Mouse (Mus musculus) liver, adult 10 weeks (tissue): ENCODE data around the gene Nkx1-2. TPM values are rescaled to one million over a fixed set of nuclear protein-coding genes. Genes with fewer than 3 reads are reported as not detected.

Source experiments
- polyA plus RNA-seq: library from polyadenylated mRNA; stranded (reverse); fragments of 350-450 nt; fragmentation: Illumina TruSeq; extraction: RNeasy Lipid Tissue Mini Kit (QIAGEN cat#74804); gene quantifications from one replicate; pipeline ENCODE4 v1.2.3, GENCODE M21; 2014; ENCODE audit warnings: low read depth, low replicate concordance

Nkx1-2 gene
- polyA plus RNA-seq: 0.11 TPM

GRCm38 (mm10) chr7:132599071-132599975 lies at the start of gene Nkx1-2:
Nkx1-2 (minus strand) TSS chr7:132599637.

GRCm38 (mm10) chr7:132610468-132611318 lies 11.3 kb upstream of the Nkx1-2 start, which contains the start of gene Lhpp:
Lhpp (plus strand) TSS chr7:132610638.

GRCm38 (mm10) chr7:132576116-132576650 lies 23.3 kb downstream of the Nkx1-2 start, which contains the start of gene Oat:
Oat (minus strand) TSS chr7:132576398.

Other genes with a start within 250 kb of the Nkx1-2 start
- gene Oat, start 23.2 kb downstream of the Nkx1-2 start, polyA plus RNA-seq: 938 TPM
- gene Lhpp, start 11.0 kb upstream of the Nkx1-2 start, polyA plus RNA-seq: 31.1 TPM
- gene Fam53b, start 214.2 kb upstream of the Nkx1-2 start, polyA plus RNA-seq: 1.3 TPM